Mouse (Mus musculus): Measurements from ENCODE around the gene BC030867. TPM values are rescaled to one million over a fixed set of nuclear protein-coding genes. Genes with fewer than 3 reads are reported as not detected.
"Not testable (repeated sequence)": the region's sequence is repeated elsewhere in the genome, so short reads cannot be mapped to it uniquely, and the experiment has no call there.

The BC030867 gene
- total RNA-seq, 2 experiments from 2014 or later = 0.94 to 1.0 TPM

DNA sequence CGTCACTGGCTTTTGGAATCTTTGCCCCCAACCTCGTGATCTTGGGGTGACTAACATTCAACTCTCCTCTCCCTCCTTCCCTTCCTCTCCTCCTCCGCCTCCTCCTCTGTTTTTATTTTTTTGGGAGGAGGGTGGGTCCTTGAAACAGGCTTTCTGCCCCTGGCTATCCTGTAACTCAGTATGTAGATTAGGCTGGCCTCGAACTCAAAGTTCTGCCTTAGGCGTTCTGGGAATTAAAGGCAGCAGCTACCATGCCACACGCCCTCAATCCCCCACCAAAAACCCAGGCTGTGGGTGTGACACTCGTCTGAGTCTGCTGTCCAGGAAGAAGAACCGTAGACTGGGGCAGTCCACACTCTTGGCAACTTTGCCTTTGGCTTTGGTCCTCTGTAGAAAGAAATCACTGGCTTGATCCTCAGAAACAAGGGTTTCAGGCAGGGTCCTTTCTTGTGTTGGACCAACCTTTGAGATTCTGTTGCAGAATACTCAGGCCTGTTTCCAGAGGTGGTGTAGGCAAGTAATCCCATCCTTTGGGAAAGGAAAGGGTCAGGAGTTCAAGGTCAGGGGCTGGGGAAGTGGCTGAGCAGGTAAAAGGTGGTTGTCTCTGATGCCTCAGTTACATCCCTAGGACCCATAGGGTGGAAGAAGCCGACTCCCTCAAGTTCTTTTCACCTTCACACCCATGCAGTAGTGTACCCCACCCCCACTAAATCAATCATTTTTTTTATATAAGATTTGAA lies 839 bp downstream of the BC030867 start:
- no peak for DNase-seq (ENCODE audit: low spot score in 2 of 2)

DNA sequence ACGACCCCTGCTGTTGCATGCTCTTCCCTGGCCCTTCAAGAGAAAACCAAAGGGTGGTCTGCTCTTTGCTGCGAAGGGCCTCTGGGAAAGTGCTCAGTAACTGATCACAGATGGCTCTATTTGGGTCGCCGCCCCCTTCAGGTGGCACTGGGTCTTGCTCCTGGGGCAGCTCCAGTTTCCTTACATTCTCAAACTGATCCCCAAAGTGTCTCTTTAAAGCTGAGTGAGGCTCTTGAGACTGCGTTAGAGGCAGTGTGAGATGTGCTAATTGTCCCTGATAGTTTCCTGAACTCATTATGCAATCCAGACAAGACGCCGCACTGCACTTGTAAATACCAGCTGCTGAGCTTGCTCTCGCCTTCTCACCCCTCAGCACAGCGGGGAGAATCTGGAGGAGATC lies 8.8 kb downstream of the BC030867 start:
- peak in 1 of 2 experiments; percentile 39 for DNase-seq (ENCODE audit: low spot score in 2 of 2)

DNA sequence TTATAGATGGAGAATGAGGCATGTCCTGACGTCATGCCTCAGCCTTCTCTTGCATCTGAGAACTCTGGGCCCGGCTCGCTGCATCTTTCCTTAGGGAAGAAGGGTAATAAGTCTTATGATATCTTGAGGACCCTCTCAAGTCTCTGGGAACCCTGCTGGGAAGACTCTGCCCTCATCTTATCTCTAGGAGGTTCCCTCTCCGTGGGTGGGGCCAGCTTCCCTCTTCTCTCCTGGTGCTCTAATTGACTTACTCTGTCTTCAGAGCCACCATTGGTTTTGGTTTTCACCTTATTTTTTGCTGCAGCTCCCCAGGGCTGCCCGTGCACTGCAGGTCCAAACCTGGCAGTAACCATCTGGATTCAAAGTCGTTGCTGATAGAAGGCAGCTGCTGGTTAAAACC lies 9.4 kb downstream of the BC030867 start:
- no peak for DNase-seq (ENCODE audit: low spot score in 2 of 2)

DNA sequence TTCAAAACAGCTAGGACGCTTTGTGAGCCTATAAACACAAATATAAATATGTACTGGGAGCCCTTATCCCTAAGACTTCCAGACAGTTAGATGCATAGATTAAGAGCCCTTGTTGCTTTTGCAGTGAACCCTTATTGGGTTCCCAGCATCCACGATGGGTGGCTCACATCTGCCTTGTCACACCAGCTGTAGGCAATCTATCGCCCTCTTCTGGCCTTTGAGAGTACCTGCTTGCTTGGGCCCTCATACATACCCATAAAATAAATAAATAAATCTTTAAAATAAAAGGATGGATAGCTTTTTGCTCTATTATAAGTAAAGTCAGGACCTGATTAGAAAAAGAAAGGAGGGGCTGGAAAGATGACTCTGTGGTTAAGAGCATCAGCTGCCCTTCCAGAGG lies 9.8 kb downstream of the BC030867 start:
- DNase-seq (ENCODE audit: low spot score in 2 of 2) = no peak

DNA sequence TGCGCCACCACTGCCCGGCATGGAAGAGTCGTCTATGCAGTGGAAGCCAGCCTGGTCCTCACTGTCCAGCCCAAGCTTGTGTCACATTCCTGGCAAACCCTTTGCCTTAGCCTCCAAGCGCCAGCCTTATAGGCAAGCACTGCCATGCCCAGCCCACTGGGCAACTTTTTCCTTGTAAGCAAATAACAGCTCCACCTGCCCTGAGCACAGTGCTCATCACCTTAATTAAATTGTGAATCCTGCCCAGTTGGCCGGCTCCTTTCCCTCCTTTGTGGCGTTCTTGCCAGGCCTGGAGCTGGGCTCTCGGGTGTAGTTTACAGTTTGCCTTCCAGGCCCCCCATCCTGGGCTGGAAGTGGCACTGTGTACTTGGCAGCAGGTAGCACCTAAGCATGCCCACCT lies 14.5 kb downstream of the BC030867 start:
- no peak for DNase-seq (ENCODE audit: low spot score in 2 of 2)

DNA sequence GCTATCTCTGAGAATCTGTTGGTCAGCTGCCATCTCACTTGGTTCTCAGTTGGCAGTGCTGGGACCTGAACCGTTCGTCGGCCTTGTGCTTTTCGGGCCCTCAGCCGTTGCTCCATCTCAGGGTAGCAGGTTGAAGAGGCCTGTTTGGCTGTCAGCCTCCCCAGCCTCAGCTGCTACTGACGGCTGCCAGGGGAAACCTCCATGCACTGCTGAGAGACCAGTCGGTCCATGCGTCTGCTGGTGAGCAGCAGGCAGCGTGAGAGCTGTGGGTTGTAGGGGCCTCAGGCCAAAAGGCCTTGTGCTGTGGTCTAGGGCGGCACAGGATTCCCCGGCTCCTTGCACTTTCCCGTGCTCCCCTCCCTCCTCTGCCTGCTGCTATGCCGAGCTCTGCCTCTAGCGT lies 17.1 kb downstream of the BC030867 start:
- DNase-seq (ENCODE audit: low spot score in 2 of 2) = no peak

DNA sequence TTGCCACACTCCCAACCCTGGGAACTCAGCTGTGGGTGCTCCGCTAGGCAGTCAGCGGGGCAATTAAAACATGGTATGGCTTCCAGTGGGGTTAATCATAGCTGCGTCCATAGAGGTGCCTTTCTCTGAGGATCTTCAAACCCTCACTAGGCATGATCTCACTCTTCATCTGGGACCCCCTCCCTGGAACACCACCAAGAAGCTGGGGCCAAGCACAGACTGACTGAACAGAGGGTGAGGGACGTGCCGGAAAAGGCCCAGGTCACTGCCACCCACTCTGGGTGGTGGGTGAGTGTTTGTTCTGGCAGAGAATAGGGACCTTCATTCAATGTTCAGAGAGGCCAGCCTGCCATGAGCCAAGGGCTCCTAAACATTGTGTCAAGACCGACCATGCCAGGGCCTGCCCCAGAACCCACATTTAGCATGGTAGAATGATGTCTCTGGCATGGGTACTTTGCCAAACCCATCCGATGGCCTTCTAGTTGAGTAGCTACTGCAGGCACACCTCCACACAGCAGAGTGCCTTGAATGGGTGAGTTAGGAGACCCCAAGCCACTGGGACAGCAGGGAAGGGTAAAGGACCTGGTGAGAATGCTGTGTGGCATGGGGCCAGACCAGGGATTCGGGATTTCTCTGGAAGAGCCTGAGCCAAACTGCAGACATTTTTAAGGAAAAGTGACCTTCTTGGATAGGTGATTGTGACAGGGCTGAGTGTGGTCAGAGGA lies 18.1 kb downstream of the BC030867 start:
- no peak for DNase-seq (ENCODE audit: low spot score in 2 of 2)

DNA sequence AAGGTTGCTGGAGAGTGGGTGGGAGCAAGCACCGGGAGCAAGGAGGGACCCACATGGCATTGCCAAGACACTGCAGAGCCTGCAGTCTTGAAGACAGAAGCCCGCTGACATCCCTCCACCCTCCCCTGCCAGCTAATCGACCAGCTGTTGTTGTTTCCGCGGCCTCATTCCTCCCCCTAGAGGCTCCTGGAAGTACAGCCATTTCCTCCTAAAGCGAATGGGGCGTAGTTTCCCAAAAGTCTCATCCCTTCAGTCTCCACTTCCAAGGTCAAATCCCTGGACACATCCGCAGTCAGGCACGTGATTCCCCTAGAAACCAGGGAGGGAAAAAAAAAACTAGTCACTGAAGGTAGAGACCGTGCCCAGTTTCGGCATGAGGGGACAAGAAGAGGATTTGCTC lies 18.8 kb downstream of the BC030867 start:
- DNase-seq (ENCODE audit: low spot score in 2 of 2) = peak; percentile 75 to 77

DNA sequence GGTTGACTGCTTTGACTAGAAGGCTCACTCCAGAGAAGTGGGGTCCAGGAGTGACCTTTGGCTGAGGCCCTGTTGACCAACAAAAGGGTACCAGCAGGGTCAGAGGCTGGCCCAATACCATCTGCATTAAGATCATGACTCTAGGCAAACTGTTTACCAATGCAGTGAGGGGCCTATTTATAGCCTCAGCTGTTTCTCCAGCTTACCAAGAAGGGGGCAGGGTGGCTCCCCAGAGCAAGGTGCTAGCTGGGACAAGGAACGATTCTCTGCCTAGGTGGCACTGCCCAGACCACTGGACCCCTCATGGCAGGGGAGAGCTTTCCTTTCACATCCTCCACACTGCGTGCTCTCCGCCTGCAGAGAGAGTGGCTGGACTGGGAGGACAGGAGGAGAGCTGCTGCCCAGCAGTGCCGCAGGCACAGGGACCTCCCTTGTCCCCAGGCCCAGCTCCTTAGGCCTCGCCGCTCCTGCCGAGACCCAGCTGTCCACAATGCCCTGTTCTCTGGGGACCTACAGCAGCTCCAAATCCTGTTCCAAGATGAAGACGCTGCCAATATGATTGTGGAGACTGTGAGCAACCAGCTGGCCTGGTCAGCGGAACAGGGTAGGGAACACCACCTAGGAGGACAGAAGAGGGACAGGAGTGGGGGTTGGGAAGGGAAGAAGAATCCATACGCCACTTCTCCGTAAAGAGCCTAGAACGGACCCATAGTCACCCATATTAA lies 20.0 kb downstream of the BC030867 start, which contains the start of gene Asb16:
Gene Asb16 (plus strand): TSS at position 224 of the 725 bp plus-strand sequence.
- no peak for DNase-seq (ENCODE audit: low spot score in 2 of 2)

DNA sequence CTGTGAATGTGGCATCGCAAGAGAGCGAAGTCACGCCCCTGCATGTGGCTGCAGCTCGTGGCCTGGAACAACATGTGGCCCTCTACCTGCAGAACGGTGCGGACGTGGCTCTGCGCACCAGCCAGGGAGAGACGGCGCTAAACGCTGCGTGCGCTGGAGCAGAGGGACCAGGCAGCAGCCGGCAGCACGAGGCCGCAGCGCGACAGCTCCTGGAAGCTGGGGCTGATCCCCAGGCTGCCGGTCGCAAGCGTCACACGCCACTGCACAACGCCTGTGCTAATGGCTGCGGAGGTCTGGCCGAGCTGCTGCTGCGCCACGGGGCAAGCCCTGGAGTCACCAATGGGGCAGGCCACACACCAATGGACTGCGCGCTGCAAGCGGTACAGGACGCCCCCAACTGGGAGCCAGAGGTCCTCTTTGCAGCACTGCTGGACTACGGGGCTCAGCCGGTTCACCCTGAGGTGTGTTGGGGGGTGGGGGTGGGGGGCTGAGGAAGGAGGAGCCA lies 27.8 kb downstream of the BC030867 start:
- no peak for DNase-seq (ENCODE audit: low spot score in 2 of 2)

DNA sequence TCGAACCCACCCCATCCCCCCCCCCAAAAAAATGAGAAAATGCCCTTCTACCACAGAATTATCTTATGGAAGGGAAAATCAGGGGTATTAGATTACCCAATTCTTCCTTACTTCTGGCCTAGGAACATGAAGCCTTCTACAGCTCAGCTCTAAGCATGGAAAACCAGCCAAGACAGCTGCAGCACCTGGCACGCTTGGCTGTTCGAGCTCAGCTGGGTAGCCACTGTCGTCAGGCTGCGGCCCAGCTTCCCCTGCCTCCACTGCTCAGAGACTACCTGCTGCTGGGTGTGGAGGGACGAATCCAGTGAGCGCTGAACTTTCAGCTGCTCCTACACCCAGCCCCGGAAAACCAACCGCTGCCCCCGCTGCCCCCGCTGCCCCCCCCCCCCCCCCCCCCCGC lies 29.1 kb downstream of the BC030867 start:
- no peak for DNase-seq (ENCODE audit: low spot score in 2 of 2)

DNA sequence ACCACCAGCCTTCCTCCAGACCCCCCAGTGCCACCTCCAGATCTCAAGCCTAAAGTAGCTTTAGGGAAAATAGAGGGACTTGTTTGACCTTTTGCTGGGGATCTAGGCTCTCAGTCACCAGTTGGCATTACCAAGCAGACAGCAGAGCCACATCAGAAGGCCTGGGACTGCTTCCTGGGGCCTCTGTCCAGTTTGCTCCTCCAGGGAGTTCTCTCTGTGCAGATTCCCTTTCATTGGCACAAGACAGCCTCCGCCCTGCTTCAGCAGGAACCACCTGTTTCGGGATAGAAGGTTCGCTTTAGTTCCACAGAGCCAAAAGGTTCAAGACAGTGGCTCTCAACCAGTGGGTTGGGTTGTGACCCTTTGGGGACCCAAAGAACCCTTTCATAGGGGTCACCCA lies 30.9 kb downstream of the BC030867 start:
- no peak for DNase-seq (ENCODE audit: low spot score in 2 of 2)

DNA sequence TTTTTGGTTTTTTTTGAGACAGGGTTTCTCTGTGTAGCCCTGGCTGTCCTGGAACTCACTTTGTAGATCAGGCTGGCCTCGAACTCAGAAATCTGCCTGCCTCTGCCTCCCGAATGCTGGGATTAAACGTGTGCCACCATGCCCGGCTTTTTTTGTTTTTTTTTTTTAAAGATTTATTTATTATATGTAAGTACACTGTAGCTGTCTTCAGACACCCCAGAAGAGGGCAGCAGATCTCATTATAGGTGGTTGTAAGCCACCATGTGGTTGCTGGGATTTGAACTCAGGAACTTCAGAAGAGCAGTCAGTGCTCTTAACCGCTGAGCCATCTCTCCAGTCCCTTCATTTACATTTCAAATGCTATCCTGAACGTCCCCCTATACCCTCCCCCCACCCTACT lies 31.6 kb downstream of the BC030867 start:
- DNase-seq (ENCODE audit: low spot score in 2 of 2) = not testable (repeated sequence)

DNA sequence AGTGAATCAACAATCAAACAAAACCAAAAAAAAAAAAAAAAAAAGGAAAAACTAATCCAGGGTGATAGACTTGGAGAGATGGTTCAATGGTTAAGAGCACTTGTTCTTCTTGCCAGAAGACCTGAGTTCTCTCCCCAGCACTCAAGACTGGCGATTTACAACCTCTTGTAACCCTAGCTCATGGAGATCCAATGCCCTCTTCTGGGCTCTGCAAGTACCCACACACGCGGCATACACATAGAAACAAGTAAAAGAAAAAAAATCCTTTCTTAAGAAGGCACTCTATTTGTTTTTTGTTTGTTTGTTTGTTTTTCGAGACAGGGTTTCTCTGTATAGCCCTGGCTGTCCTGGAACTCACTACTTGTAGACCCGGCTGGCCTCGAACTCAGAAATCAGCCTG lies 35.2 kb downstream of the BC030867 start:
- no peak for DNase-seq (ENCODE audit: low spot score in 2 of 2)

DNA sequence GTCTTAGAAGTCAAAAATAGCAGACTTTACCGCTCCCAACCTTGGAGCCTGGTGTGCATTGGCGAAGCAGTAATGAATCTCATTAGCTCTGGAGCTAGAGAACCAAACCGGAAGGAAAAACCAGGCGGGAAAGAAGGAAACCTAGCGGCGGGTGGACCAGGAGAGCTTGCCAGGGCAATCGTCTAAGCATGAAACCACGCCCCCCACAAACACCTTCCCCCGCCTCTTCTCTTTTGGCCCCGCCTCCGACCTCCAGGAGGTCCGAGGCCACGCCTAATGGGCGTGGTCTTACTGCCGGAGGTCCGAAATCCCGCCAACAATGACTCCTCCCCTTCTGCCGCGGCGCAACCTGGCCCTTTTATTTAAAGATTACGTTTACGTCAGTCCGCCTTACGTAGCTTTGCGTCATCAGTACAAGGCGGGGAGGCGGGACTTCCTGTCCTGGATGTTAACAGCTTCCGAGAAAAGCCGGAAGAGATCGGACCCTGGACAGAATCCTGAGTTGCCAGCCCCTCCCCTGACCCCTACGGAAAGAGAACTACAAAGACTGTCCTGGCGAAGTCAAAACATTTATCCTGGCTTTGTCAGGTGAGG lies 35.9 kb downstream of the BC030867 start, which contains the start of gene Tmub2:
Gene Tmub2 (plus strand): TSS at position 431 of the 594 bp plus-strand sequence.
- peak; percentile 90 to 91 for DNase-seq (ENCODE audit: low spot score in 2 of 2)

DNA sequence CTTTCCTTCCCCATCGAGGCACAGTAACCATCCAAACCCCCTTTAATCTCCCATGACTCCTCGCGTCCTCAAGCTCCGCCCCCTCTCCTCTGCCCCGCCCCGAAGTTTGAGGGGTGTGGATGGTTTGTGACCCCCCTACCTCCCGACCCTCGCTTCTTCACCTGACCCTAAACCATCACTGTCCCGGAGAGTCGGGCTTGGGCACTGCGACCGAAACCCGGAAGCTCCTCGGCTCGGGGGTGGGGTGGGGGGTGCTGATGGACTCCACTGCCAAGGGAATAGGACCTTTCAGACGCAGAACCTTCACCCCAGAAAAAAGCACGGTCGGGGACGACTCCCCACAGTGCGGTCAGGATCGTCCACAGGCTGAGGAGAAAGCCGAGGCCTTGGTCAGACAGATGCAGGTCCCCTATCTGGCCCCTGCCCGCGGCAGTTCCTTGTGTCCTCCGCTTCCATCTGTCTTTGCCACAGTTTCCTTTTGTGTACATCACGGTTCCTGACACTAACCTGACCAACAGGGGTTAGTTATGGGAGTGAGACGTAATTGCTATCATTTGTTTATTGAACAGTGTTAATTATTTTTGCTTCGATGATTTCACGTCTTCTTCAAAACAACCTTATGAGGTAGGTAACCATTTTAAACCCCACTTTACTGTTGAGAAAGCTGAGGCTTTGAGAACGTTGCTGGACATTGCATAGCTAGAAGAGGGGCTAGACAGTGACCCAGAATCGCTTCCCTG lies 36.6 kb downstream of the BC030867 start:
- no peak for DNase-seq (ENCODE audit: low spot score in 2 of 2)

DNA sequence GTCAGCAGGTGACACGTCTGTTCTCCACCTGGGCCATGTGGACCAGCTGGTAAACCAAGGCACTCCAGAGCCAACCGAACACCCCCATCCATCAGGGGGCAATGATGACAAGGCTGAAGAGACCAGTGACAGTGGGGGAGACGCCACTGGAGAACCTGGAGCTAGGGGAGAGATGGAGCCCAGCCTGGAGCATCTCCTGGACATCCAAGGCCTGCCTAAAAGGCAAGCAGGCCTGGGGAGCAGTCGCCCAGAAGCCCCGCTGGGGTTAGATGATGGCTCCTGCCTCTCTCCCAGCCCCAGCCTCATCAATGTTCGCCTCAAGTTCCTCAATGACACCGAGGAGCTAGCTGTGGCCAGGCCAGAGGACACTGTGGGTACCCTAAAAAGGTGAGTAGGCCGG lies 38.8 kb downstream of the BC030867 start:
- no peak for DNase-seq (ENCODE audit: low spot score in 2 of 2)

DNA sequence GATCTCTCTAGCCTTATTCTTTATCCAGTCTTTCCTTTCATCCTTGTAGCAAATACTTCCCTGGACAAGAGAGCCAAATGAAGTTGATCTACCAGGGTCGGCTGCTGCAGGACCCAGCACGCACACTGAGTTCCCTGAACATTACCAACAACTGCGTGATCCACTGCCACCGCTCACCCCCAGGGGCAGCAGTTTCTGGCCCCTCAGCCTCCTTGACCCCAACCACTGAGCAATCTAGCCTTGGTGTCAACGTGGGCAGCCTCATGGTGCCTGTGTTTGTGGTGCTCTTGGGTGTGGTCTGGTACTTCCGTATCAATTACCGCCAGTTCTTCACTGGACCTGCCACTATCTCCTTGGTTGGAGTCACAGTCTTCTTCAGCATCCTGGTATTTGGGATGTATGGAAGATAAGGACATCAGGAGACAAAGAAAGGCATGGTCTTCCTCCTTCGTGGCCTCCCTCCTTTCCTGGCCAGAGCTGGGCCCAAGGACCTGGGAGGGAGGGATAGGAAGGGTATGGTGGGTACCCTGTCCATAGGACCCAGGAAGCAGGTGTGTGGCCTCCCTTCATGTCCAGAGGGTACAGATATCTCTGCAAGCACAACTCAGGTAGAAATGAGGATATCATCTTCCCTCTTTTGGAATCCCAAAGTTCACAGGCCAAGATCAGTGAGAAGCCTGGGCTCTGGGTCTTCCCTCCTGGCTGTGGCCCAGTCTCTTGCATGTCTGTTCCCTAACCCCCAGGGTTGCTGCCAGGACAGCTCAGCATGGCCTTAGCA lies 39.5 kb downstream of the BC030867 start:
- no peak for DNase-seq (ENCODE audit: low spot score in 2 of 2)

DNA sequence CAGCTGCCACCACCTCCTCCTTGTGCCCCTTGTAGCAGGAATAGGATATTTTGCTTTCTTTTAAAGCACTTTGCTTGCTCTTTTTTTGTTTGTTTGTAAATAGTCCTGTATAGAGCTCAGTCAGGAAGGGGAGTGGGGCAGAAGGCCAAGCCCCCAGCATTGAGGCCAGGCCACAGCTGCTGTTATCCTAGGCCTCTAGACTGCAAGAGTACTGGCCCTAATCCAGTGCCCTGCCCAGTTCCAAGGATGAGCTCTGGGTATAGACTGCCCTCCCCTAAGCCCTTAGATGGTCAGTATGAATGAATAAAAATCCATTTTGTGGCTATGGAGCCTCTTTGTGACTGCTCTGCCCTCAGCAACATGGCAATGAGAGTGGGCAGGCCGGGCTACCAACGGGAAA lies 40.2 kb downstream of the BC030867 start:
- DNase-seq (ENCODE audit: low spot score in 2 of 2) = no peak

Data from layer of hippocampus, postnatal 10 days (tissue).